Comparison of ENCODE assay signal across 10 mouse cellular contexts in genomic region chr1:91757292-91757691, GRCm38 (mm10). TPM values are rescaled to one million over a fixed set of nuclear protein-coding genes. Genes with fewer than 3 reads are reported as not detected.
DNase-seq lines count a peak whose midpoint lies in the region; ATAC-seq and TF ChIP-seq lines count a peak whose summit lies in the region.
"Had no signal": no experiment of that assay in that cellular context is flagged by ENCODE, and none has a peak within 500 bp of the region (broad histone marks: within the 10 kb centered on the region; RNA-seq: fewer than 3 reads in every experiment).

No protein-coding gene starts in this region.

- H3K4me1 ChIP-seq in heart, postnatal 0 days (ENCODE audit: control insufficient read depth, insufficient read depth), result no peaks in the 10 kb centered on the region
- H3K4me1 ChIP-seq in brown adipose tissue, adult 24 weeks (ENCODE audit: control insufficient read depth, insufficient read depth, insufficient read length, low read length), result no peaks in the 10 kb centered on the region
- peaks cover 38% of the 10 kb centered on the region for H3K4me1 ChIP-seq in limb, embryonic 11.5 days (ENCODE audit: control insufficient read depth, insufficient read depth, low read length)

- no peaks in the 10 kb centered on the region for H3K36me3 ChIP-seq in heart, postnatal 0 days (replicated peaks; ENCODE audit: control insufficient read depth, insufficient read depth, low read length)
- H3K36me3 ChIP-seq in limb, embryonic 11.5 days (ENCODE audit: control insufficient read depth, insufficient read depth, low read length), result no peaks in the 10 kb centered on the region

- 0 out of 2 replicates have a peak overlapping the region, but pooled peaks have one; percentile 15 for H3K4me2 ChIP-seq in heart, postnatal 0 days (ENCODE audit: low read depth, low read length)
- H3K4me2 ChIP-seq in limb, embryonic 11.5 days (ENCODE audit: low read depth, severe bottlenecking), result peak overlapping the region; percentile 30

- no peak overlapping the region for H3K27ac ChIP-seq in heart, postnatal 0 days (ENCODE audit: low read depth)
- H3K27ac ChIP-seq in brown adipose tissue, adult 24 weeks (replicated peaks; ENCODE audit: low read depth, low read length), result no peak overlapping the region
- no peak overlapping the region for H3K27ac ChIP-seq in limb, embryonic 11.5 days (replicated peaks; ENCODE audit: low read depth, low read length)

- no peak for DNase-seq in heart, postnatal 0 days (ENCODE audit: low spot score)
- DNase-seq in heart, postnatal 4 days, result no peak
- peak; percentile 50 for DNase-seq in A20 (ENCODE audit: low read depth, low spot score)
- peak; percentile 54 for DNase-seq in limb, embryonic 11.5 days (ENCODE audit: low spot score)
- no peak for DNase-seq in thymus, postnatal 10 days (ENCODE audit: low spot score in 2 of 2)
- no peak for DNase-seq in cerebellum, postnatal 4 days (ENCODE audit: low spot score in 2 of 2)
- no peak for DNase-seq in adrenal gland, postnatal 14 days
- DNase-seq: retina, postnatal 1 day; thymus, adult 2 months had no signal

- no peak for TF ChIP-seq CTCF in heart, postnatal 0 days (IDR thresholded peaks at IDR 0.05; ENCODE audit: low read depth)

- no peak for ATAC-seq in heart, postnatal 0 days (ENCODE audit: insufficient read depth, low read depth)
- ATAC-seq in limb, embryonic 11.5 days (ENCODE audit: insufficient number of reproducible peaks, low FRiP score, low TSS enrichment, low read depth), result no peak

- H3K4me3 ChIP-seq in heart, postnatal 0 days (ENCODE audit: low read depth, low read length), result no peak overlapping the region
- H3K4me3 ChIP-seq in brown adipose tissue, adult 24 weeks (ENCODE audit: insufficient read depth, low read depth, low read length), result peak overlapping the region; percentile 35; the same call in 1 of the 2 replicates
- no peak overlapping the region for H3K4me3 ChIP-seq in limb, embryonic 11.5 days (ENCODE audit: low read depth, low read length)

- no peak for TF ChIP-seq EP300 in heart, postnatal 0 days (IDR thresholded peaks at IDR 0.05; ENCODE audit: low read depth)

- 57% methylated on average over 16 of the region's 16 CpGs for WGBS in heart, postnatal 0 days
- WGBS in limb, embryonic 11.5 days, result 13% methylated on average over 16 of the region's 16 CpGs

- no peaks in the 10 kb centered on the region for H3K9me3 ChIP-seq in heart, postnatal 0 days (replicated peaks; ENCODE audit: control insufficient read depth, low read length)
- H3K9me3 ChIP-seq in limb, embryonic 11.5 days (ENCODE audit: control insufficient read depth, low read length), result no peaks in the 10 kb centered on the region

- no peak overlapping the region for H3K9ac ChIP-seq in heart, postnatal 0 days (replicated peaks; ENCODE audit: low read depth, low read length)
- 0 out of 2 replicates have a peak overlapping the region, but pooled peaks have one; percentile 45 for H3K9ac ChIP-seq in limb, embryonic 11.5 days (ENCODE audit: low read length)

- H3K27me3 ChIP-seq in heart, postnatal 0 days (ENCODE audit: control insufficient read depth, insufficient read depth, low read length), result 0 out of 2 replicates have a peak, but pooled peaks cover 8% of the 10 kb centered on the region
- no peaks in the 10 kb centered on the region for H3K27me3 ChIP-seq in limb, embryonic 11.5 days (ENCODE audit: control insufficient read depth, insufficient read depth, low read length)

RNA-seq across cellular contexts. Expression of gene Twist2, which starts 44.0 kb away (rescaled TPM):
- total RNA-seq in heart, postnatal 0 days (2014; rRNA removed; ENCODE audit: low replicate concordance), result 0.54 and 8.5 TPM in 2 replicates
- polyA plus RNA-seq in heart, postnatal 0 days (2015; fragmentation: Nextera tagmentation; extraction: Ambion mirVana), result 1.7 and 2.2 TPM in 2 replicates
- total RNA-seq in heart, postnatal 4 days (2021), result 1 to 10 TPM; 3.7 to 4.1 TPM
- polyA plus RNA-seq in brown adipose tissue, adult 24 weeks (2012; ENCODE audit: insufficient read depth, insufficient read length, missing spikeins), result 3.7 and 5.0 TPM in 2 replicates
- polyA plus RNA-seq in limb, embryonic 11.5 days (2014; fragmentation: Nextera tagmentation; extraction: Ambion mirVana), result 43.8 and 47.0 TPM in 2 replicates
- total RNA-seq in adrenal gland, postnatal 14 days (2021), result 1.7 and 2.3 TPM in 2 replicates

Comparison
In these comparisons a context has a peak if more than half of its experiments do, and no peak if none do; other contexts are left out.
1. DNase-seq: peak in A20 (single experiment) and limb, embryonic 11.5 days (single experiment); none in heart, postnatal 0 days (single experiment), heart, postnatal 4 days (single experiment), thymus, postnatal 10 days (0 of 2), cerebellum, postnatal 4 days (0 of 2) and adrenal gland, postnatal 14 days (single experiment).